Mouse (Mus musculus) heart, embryonic 16.5 days (tissue): ENCODE results near the gene Cygb. TPM values are rescaled to one million over a fixed set of nuclear protein-coding genes. Genes with fewer than 3 reads are reported as not detected.
"Not testable (repeated sequence)": the region's sequence is repeated elsewhere in the genome, so short reads cannot be mapped to it uniquely, and the experiment has no call there.

Experiments used
- ATAC-seq: fragments of 200-750 bp; cut with Nextera tagmentation; replicated peaks from 2 replicates; pipeline ENCODE4 v1.8.0; 2017; ENCODE audit warnings: moderate number of reproducible peaks; ENCODE audit not compliant: insufficient read depth, low FRiP score; ENCODE audit errors: extremely low read depth
- H3K27ac ChIP-seq: fragments of 300-500 bp; sonication (generic); 2 replicates; pipeline ENCODE4 v1.5.1; 2014; ENCODE audit warnings: mild to moderate bottlenecking, low read length, control low read depth, moderate library complexity
- H3K27me3 ChIP-seq: fragments of 300-500 bp; sonication (generic); 2 replicates; pipeline ENCODE4 v1.6.1; 2014; ENCODE audit warnings: low read length, mixed read lengths; ENCODE audit not compliant: control insufficient read depth, insufficient read depth
- H3K36me3 ChIP-seq: fragments of 300-500 bp; sonication (generic); 2 replicates; pipeline ENCODE4 v1.6.1; 2014; ENCODE audit not compliant: control insufficient read depth, insufficient read depth
- H3K4me1 ChIP-seq: fragments of 300-500 bp; sonication (generic); 2 replicates; pipeline ENCODE4 v1.6.1; 2014; ENCODE audit warnings: low read length, mixed read lengths; ENCODE audit not compliant: control insufficient read depth, insufficient read depth
- H3K4me2 ChIP-seq: fragments of 300-500 bp; sonication (generic); 2 replicates; pipeline ENCODE4 v1.6.1; 2014; ENCODE audit warnings: low read depth, mild to moderate bottlenecking, control low read depth, low read length
- H3K4me3 ChIP-seq: fragments of 300-500 bp; sonication (generic); 2 replicates; pipeline ENCODE4 v1.5.1; 2014; ENCODE audit warnings: mild to moderate bottlenecking, control low read depth, low read length
- H3K9ac ChIP-seq: fragments of 300-500 bp; sonication (generic); 2 replicates; pipeline ENCODE4 v1.6.1; 2014; ENCODE audit warnings: low read length, control low read depth
- H3K9me3 ChIP-seq: fragments of 300-500 bp; sonication (generic); replicated peaks from 2 replicates; pipeline ENCODE4 v1.6.1; 2016; ENCODE audit warnings: low read length; ENCODE audit not compliant: control insufficient read depth
- WGBS: fragments of 180-500 bp; shearing (Covaris S2); extraction: QIAGEN DNeasy Blood & Tissue Kit; methylation state at CpG from one replicate; pipeline ENCODE4 v1.1.7; 2014; 5-methylcytosine and 5-hydroxymethylcytosine counted together
- polyA plus RNA-seq: library from polyadenylated mRNA; unstranded; fragments of >200 nt; fragmentation: Nextera tagmentation; extraction: Ambion mirVana; gene quantifications from 2 replicates; pipeline ENCODE4 v1.2.1, GENCODE M21; 2015

The Cygb gene
- polyA plus RNA-seq, 1 experiment from 2014 or later = 12.3 TPM

DNA sequence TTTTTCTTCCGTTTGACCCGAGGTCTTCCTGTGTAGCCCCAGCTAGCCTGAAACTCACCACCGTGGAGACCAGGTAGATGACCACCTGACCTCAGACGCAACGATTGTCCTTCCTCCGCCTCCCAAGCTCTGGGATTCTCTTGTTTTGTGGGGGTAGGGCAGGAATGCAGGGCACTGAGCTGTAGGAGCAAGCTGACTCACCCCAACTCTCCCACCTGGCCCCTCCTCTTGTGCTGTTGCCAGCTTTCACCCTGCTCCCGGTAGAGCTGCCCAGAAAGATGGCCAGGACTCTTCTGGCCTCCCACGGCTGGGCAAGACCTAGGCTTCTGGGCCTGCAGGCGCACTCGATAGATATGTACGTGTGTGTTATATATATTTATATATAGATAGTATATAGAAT lies 8.0 kb downstream of the Cygb start:
- WGBS = 68% methylated on average over 11 of the region's 11 CpGs
- no peak for ATAC-seq
- Histone ChIP-seq H3K36me3 (no peaks in the 10 kb centered on the region), H3K27ac (no peak overlapping the region), H3K4me2 (no peak overlapping the region), H3K27me3 (peaks cover 7% of the 10 kb centered on the region), H3K9me3 (no peaks in the 10 kb centered on the region), H3K9ac (no peak overlapping the region), H3K4me1 (peaks cover 6% of the 10 kb centered on the region), H3K4me3 (no peak overlapping the region)

GRCm38 (mm10) chr11:116645446-116646110 lies 8.5 kb downstream of the Cygb start:
- no peak overlapping the region for H3K4me3 ChIP-seq
- no peak overlapping the region for H3K4me2 ChIP-seq
- no peaks in the 10 kb centered on the region for H3K9me3 ChIP-seq
- H3K27me3 ChIP-seq = peaks cover 6% of the 10 kb centered on the region; the same call in 1 of the 2 replicates
- H3K36me3 ChIP-seq = no peaks in the 10 kb centered on the region
- H3K4me1 ChIP-seq = peaks cover 6% of the 10 kb centered on the region
- no peak overlapping the region for H3K27ac ChIP-seq
- no peak for ATAC-seq
- H3K9ac ChIP-seq = 0 out of 2 replicates have a peak overlapping the region, but pooled peaks have one; percentile 22
- WGBS = 61% methylated on average over 8 of the region's 8 CpGs

- WGBS = 54% methylated on average over 21 of the region's 21 CpGs
- no peaks in the 10 kb centered on the region for H3K36me3 ChIP-seq
- no peak overlapping the region for H3K9ac ChIP-seq
- H3K4me2 ChIP-seq = no peak overlapping the region
- H3K4me3 ChIP-seq = no peak overlapping the region
- H3K9me3 ChIP-seq = no peaks in the 10 kb centered on the region; the same call in 1 of the 2 replicates
- 0 out of 2 replicates have a peak overlapping the region, but pooled peaks have one; percentile 2 for H3K27ac ChIP-seq
- no peak for ATAC-seq
- peaks cover 6% of the 10 kb centered on the region for H3K4me1 ChIP-seq
- H3K27me3 ChIP-seq = peaks cover 3% of the 10 kb centered on the region; the same call in 1 of the 2 replicates
Measured at GRCm38 (mm10) chr11:116644225-116645112, 9.6 kb downstream of the Cygb start.

- no peak overlapping the region; the same call in 1 of the 2 replicates for H3K4me2 ChIP-seq
- H3K27me3 ChIP-seq = peaks cover 3% of the 10 kb centered on the region; the same call in 1 of the 2 replicates
Measured at GRCm38 (mm10) chr11:116643579-116644224, 10.4 kb downstream of the Cygb start.

GRCm38 (mm10) chr11:116642681-116643578 lies 11.2 kb downstream of the Cygb start:
- H3K9me3 ChIP-seq = no peaks in the 10 kb centered on the region; the same call in 1 of the 2 replicates
- H3K27me3 ChIP-seq = peaks cover 3% of the 10 kb centered on the region; the same call in 1 of the 2 replicates
- no peak overlapping the region for H3K9ac ChIP-seq
- no peak overlapping the region for H3K27ac ChIP-seq
- H3K36me3 ChIP-seq = no peaks in the 10 kb centered on the region
- peaks cover 6% of the 10 kb centered on the region for H3K4me1 ChIP-seq
- no peak; the same call in 1 of the 2 replicates for ATAC-seq
- H3K4me3 ChIP-seq = no peak overlapping the region
- no peak overlapping the region; the same call in 1 of the 2 replicates for H3K4me2 ChIP-seq
- 35% methylated on average over 14 of the region's 14 CpGs for WGBS

More at GRCm38 (mm10) chr11:116643579-116644224, 10.4 kb downstream of the Cygb start:
- ATAC-seq = no peak
- H3K9me3 ChIP-seq = no peaks in the 10 kb centered on the region; the same call in 1 of the 2 replicates
- peaks cover 6% of the 10 kb centered on the region for H3K4me1 ChIP-seq
- H3K9ac ChIP-seq = no peak overlapping the region
- H3K27ac ChIP-seq = 0 out of 2 replicates have a peak overlapping the region, but pooled peaks have one; percentile 2
- no peak overlapping the region for H3K4me3 ChIP-seq
- no peaks in the 10 kb centered on the region for H3K36me3 ChIP-seq
- 12% methylated on average over 19 of the region's 19 CpGs for WGBS

- Histone ChIP-seq H3K36me3 (no peaks in the 10 kb centered on the region), H3K9me3 (no peaks in the 10 kb centered on the region; the same call in 1 of the 2 replicates), H3K9ac (no peak overlapping the region), H3K27ac (no peak overlapping the region), H3K4me2 (no peak overlapping the region), H3K4me1 (peaks cover 3% of the 10 kb centered on the region), H3K27me3 (no peaks in the 10 kb centered on the region), H3K4me3 (no peak overlapping the region)
- ATAC-seq = no peak
- WGBS = 68% methylated on average over 3 of the region's 3 CpGs
Measured at GRCm38 (mm10) chr11:116641731-116642130, 12.4 kb downstream of the Cygb start.

GRCm38 (mm10) chr11:116641168-116641567 lies 12.9 kb downstream of the Cygb start:
- Histone ChIP-seq H3K36me3 (no peaks in the 10 kb centered on the region), H3K27ac (no peak overlapping the region), H3K4me2 (no peak overlapping the region), H3K9me3 (no peaks in the 10 kb centered on the region; the same call in 1 of the 2 replicates), H3K4me3 (no peak overlapping the region), H3K27me3 (no peaks in the 10 kb centered on the region), H3K4me1 (peaks cover 3% of the 10 kb centered on the region), H3K9ac (no peak overlapping the region)
- ATAC-seq = no peak
- 41% methylated on average over 5 of the region's 5 CpGs for WGBS

GRCm38 (mm10) chr11:116636607-116637006 lies 17.5 kb downstream of the Cygb start:
- H3K9ac ChIP-seq, H3K4me2 ChIP-seq, H3K9me3 ChIP-seq, H3K27me3 ChIP-seq, H3K36me3 ChIP-seq, ATAC-seq, H3K27ac ChIP-seq, H3K4me3 ChIP-seq, H3K4me1 ChIP-seq: not testable (repeated sequence)
- whole genome bisulfite sequencing = 64% methylated on average over 8 of the region's 8 CpGs
